Mouse (Mus musculus): ENCODE results near the gene Sfxn2. TPM values are rescaled to one million over a fixed set of nuclear protein-coding genes. Genes with fewer than 3 reads are reported as not detected.

Sfxn2 gene
- total RNA-seq (2021): 1 to 10 TPM; 2.0 to 2.8 TPM
- long read RNA-seq, experiment 1: 0 reads
- long read RNA-seq, experiment 2: 0 reads

- DNase-seq: peak; percentile 94 to 98
These were observed at the start of gene Sfxn2, which contains the start of gene Arl3 for GRCm38 (mm10) chr19:46572951-46573937. TSS of gene Sfxn2 (plus strand) at chr19:46573365. TSS of gene Arl3 (minus strand) at chr19:46573198.

- peak; percentile 68 to 76 for DNase-seq
These were observed 49.5 kb upstream of the Sfxn2 start for GRCm38 (mm10) chr19:46523480-46524151.

GRCm38 (mm10) chr19:46524152-46524544 is 49.0 kb upstream of the Sfxn2 start:
- DNase-seq: no peak

DNA sequence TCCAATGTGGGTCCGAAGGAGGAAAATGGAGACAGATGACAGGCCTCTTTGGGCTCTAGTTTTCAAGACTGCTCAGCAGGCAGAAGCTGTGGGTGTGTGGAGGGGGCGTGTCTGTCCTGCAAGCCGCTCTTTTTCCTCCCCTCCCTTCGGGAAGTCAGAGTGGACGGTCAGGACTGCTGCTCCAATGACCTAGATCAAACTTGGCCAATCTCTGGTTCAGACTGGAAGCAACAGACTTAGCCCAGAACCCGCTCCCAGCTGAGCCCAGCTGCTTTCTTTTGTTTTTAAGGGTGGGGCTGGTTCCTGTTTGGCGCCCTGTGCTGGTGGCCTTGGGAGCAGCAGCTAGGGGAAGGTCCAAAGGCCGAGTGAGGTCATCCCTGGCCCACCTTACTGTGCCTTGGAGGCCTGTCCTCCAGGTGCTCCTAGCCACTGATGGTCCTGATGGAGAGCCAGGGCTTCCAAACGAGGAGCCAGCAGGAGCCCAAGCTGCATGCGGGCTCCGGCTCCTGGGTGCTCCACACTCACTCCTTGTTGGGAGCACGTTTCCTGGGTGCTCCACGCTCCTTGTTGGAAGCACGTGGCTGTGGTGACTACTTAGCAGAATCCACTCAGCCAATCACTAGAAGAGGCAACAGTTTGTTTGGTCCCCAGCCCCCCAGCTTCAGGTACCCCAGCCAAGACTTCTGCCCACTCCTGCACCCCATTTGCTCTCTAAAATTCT is 48.4 kb upstream of the Sfxn2 start:
- peak; percentile 89 to 95 for DNase-seq

GRCm38 (mm10) chr19:46525691-46526631 is 47.2 kb upstream of the Sfxn2 start:
- DNase-seq: no peak

DNA sequence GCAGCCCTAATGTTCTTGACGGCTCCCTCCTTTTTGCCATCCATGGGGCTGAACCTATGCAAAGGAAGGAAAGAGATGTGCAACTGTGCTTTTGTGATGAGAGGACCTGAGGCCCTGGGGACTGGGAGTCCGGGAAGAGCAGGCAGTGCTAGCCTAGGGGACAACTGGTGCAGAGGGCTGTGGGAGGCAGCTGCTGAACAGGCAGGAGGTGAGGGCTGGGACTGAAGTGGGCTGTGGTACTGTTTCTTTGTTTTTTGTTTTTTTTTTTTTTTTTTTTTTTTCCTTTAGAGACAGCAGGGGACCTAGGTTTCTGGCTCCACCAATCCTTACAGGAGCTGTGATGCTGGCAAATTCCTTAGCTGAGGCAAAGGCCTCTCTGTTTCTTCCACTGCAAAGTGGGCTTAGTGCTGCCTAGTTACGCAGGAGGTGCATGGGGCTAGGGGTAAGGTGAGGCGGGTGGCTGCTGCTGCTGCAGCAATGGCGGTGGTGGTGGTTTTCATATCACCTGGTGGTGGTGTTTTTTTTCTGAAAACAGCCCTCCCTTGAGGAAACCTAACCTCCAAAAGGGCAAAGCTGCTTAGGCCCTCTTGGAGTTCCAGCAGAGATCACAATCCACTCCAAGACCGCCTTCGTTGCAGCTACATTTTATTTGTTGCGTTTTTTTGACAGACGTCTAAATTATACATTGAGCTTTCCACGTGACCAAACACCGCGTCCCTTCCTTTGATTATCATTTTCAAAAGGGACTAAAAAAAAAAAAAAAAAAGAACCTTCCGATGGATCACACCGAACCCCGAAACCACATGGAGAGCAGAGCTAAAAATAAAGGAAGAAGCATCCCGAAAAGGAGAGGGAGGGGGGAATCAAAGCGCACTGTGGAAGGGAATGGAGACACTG is 45.3 kb upstream of the Sfxn2 start:
- peak in 1 of 2 experiments; percentile 29 for DNase-seq

DNA sequence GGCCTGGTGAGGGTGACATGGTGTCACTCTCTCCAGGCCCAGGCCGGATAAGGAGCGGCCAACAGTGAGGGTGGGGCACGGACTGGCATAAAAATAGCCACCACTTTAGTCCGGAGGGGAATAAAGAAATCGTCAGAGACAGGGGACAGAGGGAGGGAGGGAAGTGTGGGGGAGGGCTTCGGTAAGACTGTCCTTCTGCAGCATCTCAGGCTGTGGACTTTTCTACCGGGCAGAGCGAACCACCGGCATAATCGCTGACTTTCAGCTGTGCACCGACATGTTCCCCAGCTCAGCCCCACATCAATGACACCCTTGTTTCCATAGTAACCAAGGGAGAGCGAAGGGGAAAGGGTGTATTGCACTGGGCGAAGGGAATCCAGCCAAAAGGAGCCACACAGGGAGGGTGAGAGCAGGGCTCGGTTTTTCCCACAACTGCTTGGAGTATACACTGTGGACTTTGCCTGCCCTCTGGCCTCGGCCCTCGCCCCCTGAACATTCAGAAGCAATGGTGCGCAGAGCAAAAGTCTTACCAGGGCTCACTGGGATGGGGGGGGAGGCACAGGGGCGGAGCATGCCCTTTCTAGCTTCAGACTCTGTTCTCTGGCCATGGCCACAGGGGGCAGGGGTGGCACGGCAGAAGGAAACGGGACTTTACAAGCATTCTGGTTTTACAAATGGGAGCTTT is 44.5 kb upstream of the Sfxn2 start:
- DNase-seq: peak; percentile 78 to 89

DNA sequence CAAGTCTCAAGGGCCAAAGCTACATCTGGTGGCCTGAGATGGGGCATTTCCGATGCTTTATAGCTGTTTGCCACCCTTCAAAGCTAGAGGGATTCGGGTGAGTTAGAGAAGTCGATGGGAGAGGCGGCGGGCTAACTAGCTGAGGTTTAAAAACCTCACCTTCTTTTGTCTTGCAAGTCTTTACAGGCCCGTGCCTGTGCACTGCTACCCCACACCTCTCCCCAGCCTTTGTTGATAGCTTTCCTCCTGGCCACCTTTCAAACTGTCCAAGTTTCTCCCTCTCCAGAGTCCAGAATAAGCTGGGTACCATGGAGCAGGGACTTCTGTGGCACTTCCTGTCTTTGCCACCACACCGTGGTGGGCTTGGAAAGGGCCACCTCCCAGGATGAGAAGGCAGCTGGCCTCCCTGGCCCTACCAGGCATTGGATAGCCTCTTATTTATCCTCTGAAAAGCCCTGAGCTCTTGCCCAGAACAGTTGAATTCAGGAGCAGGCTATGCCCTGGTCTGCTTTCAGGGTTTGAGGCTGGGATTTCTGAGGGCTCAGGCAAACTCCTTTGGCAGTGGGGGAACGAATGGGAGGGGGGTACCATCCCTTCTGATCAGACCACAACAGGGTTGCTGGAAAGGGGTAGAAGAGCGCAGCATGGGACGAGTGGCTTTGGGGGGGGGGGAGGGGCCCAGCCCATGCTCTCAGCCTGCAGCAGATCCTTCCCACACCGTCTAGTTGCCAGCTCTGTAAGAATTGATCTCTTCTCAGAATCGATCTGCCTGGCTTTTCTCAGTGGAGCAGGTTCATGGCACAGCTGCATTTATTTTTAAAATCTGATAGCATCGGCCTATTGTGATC is 43.3 kb upstream of the Sfxn2 start:
- peak in 1 of 2 experiments; percentile 34 for DNase-seq

DNA sequence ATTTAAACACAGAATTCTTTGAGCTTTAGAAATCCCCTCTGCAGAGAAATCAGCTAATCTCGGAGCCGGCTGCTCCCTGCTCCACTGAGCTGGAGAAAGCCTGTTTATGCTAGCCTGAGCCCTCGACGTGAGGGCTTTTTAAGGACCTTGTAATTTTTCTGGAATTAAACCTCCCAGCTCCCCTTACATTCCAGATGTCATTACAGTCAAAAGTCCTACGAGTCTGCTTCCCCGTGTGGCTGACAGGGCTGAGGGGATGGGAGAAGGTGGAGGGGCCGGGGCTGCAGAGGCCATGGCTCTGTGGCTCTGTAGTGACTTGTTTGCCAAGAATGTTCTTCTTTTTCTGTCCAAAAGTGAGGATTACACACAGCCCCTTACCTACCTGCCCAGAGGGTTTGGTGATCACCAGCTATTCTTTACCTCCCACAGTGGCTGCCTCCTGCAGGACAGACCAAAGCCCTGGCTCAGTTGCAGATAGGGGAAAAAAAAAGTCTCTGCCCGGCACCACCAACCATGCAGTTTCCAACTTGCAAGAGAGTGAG is 42.6 kb upstream of the Sfxn2 start:
- no peak for DNase-seq

DNA sequence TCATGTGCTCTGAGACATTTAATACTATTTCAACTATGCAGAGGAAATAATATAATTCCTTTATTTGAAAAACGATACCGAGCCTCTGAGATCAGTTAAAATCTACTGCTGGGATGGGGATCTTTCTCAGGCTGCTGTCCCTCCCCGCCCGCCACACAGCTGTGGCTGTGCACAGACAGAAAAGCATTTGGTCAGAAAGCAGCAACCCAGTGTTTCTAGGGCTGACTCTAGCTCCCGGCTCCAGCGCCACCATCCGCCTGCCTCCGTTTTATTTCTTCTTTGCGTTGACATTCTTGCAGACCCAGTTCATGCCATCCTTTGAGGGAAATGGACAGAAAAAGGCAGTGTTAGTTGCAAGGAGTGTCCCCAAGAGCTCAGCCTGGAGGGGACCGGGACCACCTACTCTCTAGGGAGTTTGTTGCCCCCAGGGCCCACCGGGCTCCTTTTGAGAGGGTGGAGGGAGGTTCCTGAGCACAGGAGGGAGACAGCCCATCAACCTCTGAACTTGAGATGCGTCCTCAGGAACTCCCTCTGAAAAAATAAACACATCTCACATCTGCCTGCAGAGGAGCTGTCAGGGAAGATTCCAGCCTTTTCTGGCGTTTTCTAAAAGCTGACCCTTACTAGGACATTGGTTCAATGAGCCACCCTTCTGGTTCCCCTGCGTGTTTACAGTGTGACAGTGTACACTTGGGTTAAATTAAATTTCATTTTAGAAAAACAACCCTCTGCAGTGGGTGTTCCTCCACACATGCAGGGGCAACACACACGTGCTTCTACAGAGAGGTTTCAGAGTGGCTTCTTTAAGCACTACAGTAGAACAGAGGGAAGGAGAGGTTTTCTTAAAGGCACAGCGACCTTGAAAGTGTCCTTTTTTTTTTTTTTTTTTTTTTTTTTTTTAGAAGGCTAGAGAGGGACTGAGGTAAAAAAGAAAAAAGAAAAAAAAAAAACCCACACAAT is 41.8 kb upstream of the Sfxn2 start:
- peak in 1 of 2 experiments; percentile 67 for DNase-seq

- DNase-seq: peak; percentile 57 to 70
These were observed 41.0 kb upstream of the Sfxn2 start for GRCm38 (mm10) chr19:46532031-46532688.

DNA sequence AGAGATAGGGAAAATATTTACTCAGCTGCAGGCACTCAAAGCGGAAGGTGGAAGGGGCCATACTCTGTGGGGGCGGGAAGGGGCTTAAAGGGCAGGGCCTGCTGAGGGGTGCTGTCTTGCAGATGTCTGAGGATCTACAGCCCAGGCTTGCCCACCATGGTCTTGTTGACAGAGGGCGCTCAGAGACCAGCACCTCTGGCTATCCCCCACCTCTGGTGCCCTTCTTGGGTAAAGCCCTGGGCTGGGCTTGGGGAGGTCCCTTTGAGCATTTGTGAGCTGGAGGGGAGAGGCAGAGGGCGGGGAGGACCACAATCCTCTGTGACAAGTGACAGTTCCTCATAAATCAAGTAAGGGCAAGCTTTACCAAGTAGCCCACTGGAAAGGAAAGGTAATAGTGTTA is 40.1 kb upstream of the Sfxn2 start:
- DNase-seq: no peak

- no peak for DNase-seq
These were observed 39.6 kb upstream of the Sfxn2 start for GRCm38 (mm10) chr19:46533525-46533924.

- no peak for DNase-seq
These were observed 38.5 kb upstream of the Sfxn2 start for GRCm38 (mm10) chr19:46534542-46535098.

DNA sequence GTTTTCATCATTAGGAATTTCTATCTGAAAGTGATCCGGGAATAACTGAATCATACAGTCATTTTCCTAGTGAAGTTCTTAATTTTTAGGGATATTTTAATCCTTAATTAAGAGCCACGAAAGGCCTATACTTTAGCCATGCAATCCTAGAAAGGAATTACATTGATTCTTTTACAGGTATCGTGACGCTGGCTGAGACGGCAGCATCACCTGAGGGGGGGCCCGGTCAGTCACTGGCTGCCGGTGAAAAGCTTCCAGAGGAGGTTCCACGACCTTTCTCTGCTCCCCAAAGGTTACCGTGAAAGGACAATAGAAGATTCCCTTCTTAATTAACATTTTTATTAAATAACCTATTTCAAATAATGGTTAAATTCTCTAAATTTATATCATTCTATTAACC is 35.8 kb upstream of the Sfxn2 start:
- DNase-seq: no peak

DNA sequence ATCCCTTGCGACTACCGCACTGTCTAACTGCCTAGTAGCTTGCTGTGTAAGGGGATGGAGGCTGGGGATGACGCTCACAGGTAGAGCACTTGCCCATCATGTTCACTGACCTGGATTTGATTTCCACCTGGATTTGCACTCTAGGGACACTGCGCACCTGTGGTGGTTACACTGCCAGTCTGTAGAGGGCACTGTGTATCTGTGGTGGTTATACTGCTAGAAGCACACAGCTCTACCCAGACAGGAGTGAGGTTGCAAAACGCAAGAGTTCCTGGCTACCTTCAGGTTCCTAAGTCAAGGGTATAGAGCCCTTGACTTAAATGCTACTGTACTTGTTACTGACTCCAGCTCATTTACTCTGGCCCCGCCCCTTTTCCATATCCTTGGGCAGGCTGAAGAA is 35.0 kb upstream of the Sfxn2 start:
- no peak for DNase-seq
